Mouse (Mus musculus): Measurements from ENCODE around the gene Tnxb.

GRCm38 (mm10) chr17:34671151-34672066 lies 1.1 kb downstream of the Tnxb start:
- TF ChIP-seq CTCF (IDR thresholded peaks at IDR 0.05; ENCODE audit: low read depth) (peak; percentile 46), EP300 (optimal IDR thresholded peaks at IDR 0.05) (no peak)

Data from stomach, postnatal 0 days (tissue).